Mouse (Mus musculus): Measurements from ENCODE around the gene Ccdc40.

The Ccdc40 gene

GRCm38 (mm10) chr11:119209371-119210025 is 18.9 kb upstream of the Ccdc40 start:
- DNase-seq: peak; percentile 54

GRCm38 (mm10) chr11:119210321-119211100 is 17.9 kb upstream of the Ccdc40 start:
- no peak for DNase-seq

- no peak for DNase-seq
Measured at GRCm38 (mm10) chr11:119211604-119212309, 16.6 kb upstream of the Ccdc40 start.

- DNase-seq: peak; percentile 70
Measured at GRCm38 (mm10) chr11:119213166-119213885, 15.0 kb upstream of the Ccdc40 start.

- DNase-seq: peak; percentile 70
Measured at GRCm38 (mm10) chr11:119215038-119215904, 13.1 kb upstream of the Ccdc40 start.

GRCm38 (mm10) chr11:119215905-119216507 is 12.4 kb upstream of the Ccdc40 start:
- peak; percentile 91 for DNase-seq

GRCm38 (mm10) chr11:119217861-119218260 is 10.5 kb upstream of the Ccdc40 start:
- DNase-seq: no peak

- DNase-seq: peak; percentile 90
Measured at GRCm38 (mm10) chr11:119219816-119220465, 8.4 kb upstream of the Ccdc40 start.

GRCm38 (mm10) chr11:119221812-119222510 is 6.4 kb upstream of the Ccdc40 start:
- DNase-seq: no peak

GRCm38 (mm10) chr11:119223124-119223890 is 5.1 kb upstream of the Ccdc40 start:
- peak; percentile 40 for DNase-seq

- DNase-seq: no peak
Measured at GRCm38 (mm10) chr11:119224926-119225325, 3.4 kb upstream of the Ccdc40 start.

GRCm38 (mm10) chr11:119225634-119226033 is 2.7 kb upstream of the Ccdc40 start:
- no peak for DNase-seq

- no peak for DNase-seq
Measured at GRCm38 (mm10) chr11:119227591-119227990, 781 bp upstream of the Ccdc40 start.

- DNase-seq: peak; percentile 82
Measured at GRCm38 (mm10) chr11:119228846-119229626, 664 bp downstream of the Ccdc40 start.

GRCm38 (mm10) chr11:119234770-119235169 is 6.4 kb downstream of the Ccdc40 start:
- DNase-seq: no peak

GRCm38 (mm10) chr11:119235596-119235995 is 7.2 kb downstream of the Ccdc40 start:
- peak; percentile 66 for DNase-seq

- DNase-seq: no peak
Measured at GRCm38 (mm10) chr11:119236354-119236753, 8.0 kb downstream of the Ccdc40 start.

- no peak for DNase-seq
Measured at GRCm38 (mm10) chr11:119237007-119237406, 8.6 kb downstream of the Ccdc40 start.
